Mouse (Mus musculus) heart, postnatal 10 days (tissue): ENCODE measurements at regions not wholly inside any gene's neighbourhood (a gene's known extent, or its start where the extent isn't known, plus 50 kb on each side); places are given as distances from the start of the nearest gene placed in this dataset.

Source experiments
- DNase-seq, 2 experiments: peaks; one replicate each; pipeline ENCODE4 v3.0.0; 2021
- intact Hi-C: fragments of 180-260 bp; cut with DNase I; formaldehyde crosslinking; loops from one replicate; pipeline ENCODE4 v1.15.1; 2025

- intact Hi-C loops: no loop called here
- DNase-seq: no peak
Observed at GRCm38 (mm10) chr6:143531477-143531876, 364.5 kb downstream of the Etnk1 start.

- intact Hi-C loops: no loop called here
- DNase-seq: no peak
Observed at GRCm38 (mm10) chr6:143532380-143532779, 365.4 kb downstream of the Etnk1 start.

DNA sequence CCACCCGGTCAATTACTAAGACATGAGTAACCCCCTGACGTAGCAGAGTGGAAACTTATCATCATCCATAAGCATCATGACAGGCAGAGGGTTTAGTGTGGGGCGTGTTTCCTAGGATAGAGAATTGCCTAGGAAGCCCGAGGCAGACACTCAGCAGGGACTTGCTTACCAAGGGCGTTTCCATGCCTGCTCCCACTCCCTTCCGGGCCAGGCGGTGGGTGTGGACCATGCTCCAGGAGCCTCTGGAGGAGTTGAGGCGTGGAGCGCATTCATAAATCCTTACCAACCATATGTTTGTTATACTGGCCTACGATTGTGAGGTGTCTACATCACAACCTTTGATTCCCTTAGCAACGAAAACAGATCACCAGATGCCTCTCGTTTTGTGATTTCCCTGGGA, 368.2 kb downstream of the Etnk1 start:
- DNase-seq: no peak
- intact Hi-C loops: no loop called here

DNA sequence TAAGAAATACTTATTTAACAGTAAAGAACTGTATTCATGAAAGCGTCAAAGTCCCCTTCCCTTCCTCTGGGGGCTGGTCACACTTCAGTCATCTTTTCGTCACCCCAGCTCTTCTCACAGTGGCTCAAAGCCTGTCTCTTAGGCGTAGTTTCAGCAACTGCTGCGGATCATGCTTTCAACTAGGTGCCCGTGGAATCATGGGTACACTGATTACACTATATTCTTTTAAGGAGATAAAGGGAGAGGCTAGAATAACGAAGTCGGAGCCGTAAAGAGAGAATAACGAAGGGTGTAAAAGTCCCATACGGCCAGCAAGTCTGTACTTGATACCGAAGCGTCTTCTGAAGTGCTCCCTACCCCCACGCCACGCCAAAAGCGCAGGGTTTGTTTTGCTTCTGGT, 368.7 kb downstream of the Etnk1 start:
- DNase-seq: no peak
- intact Hi-C loops: no loop called here

DNA sequence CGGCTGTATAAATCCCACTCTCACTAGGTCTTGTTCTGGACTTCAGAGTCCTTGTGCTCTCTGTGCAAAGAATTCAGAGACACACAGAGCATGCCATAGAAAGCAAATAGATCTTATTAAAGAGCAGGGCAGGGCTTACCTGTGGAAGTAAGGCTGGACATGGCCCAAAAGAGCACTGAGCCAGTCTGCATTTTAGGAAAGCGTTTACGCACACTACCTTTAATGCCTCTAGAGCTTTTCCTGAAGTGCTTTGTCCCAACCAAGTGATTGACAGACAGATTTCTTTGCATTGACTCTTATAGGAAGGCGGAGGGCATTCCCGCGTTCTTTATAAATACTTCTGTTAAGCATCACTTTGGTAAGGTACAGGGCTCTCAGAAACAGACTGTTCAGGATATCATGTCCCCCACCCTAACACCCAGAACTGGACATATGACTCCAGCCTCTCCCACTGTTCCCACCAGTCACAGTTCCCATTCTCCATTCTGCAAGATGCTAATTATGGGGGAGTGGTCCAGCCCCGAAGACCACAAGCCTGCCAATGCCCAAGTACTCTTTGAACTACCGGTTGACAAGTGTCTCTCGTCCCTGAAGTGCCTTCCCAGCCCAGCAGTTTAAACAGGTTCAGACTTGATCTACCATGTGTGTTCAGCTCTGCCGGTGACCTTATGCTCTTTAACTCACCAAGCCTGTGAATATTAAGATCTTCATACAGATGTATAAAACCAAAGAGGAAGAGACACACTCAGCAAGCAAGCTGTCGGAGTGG, 369.7 kb downstream of the Etnk1 start:
- no peak for DNase-seq
- intact Hi-C loops: no loop called here

- DNase-seq: no peak
- intact Hi-C loops: no loop called here
Observed at GRCm38 (mm10) chr6:143547406-143547903, 380.4 kb downstream of the Etnk1 start.

GRCm38 (mm10) chr6:143554946-143555345, 387.9 kb downstream of the Etnk1 start:
- no peak for DNase-seq
- intact Hi-C loops: no loop called here

GRCm38 (mm10) chr6:143558046-143558884, 391.2 kb downstream of the Etnk1 start:
- no peak for DNase-seq
- intact Hi-C loops: no loop called here

- no peak for DNase-seq
- intact Hi-C loops: no loop called here
Observed at GRCm38 (mm10) chr6:143559316-143559715, 392.3 kb downstream of the Etnk1 start.

- intact Hi-C loops: no loop called here
- DNase-seq: no peak
Observed at GRCm38 (mm10) chr6:143561316-143562088, 394.5 kb downstream of the Etnk1 start.

DNA sequence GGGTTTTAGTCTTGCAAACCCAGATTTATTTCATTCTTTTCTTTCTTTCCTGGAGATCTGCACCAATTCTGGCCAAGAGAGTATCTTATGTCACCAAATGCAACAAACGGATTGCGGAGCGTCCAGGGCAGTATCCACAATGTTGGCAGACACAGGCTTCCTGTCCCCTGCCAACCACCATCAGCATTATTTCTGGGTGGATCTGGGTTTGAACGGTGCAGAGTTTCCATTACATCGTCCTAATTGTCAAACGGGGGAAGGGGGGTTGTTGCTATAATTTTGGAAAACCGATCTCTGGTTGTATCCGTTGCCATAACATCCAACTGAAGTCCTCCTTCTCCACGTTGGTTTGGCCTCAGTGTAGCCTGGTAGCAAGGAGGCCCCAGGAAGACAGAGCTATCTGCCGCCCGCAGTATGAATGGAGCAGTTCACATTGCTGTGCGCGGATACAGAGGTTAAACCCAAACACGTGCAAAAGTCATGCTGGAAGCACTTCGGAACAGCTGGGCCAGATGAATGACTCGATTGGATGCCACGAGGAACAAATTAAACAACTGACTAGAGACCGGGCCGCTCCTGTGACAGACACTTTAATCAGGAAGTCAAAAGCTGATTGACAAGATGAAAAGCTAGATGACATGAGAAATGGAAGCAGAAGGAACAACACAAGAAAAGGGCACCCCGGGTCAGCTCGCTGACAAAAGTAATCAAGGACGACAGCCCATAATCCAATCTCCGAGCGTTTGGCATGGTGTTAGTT, 404.5 kb downstream of the Etnk1 start:
- intact Hi-C loops: no loop called here
- peak; percentile 3 to 4 for DNase-seq

- intact Hi-C loops: no loop called here
- no peak for DNase-seq
Observed at GRCm38 (mm10) chr6:143579223-143579622, 412.2 kb downstream of the Etnk1 start.

GRCm38 (mm10) chr6:143589666-143590065, 422.6 kb downstream of the Etnk1 start:
- no peak for DNase-seq
- intact Hi-C loops: no loop called here

GRCm38 (mm10) chr6:143590231-143590630, 423.2 kb downstream of the Etnk1 start:
- intact Hi-C loops: no loop called here
- no peak for DNase-seq

DNA sequence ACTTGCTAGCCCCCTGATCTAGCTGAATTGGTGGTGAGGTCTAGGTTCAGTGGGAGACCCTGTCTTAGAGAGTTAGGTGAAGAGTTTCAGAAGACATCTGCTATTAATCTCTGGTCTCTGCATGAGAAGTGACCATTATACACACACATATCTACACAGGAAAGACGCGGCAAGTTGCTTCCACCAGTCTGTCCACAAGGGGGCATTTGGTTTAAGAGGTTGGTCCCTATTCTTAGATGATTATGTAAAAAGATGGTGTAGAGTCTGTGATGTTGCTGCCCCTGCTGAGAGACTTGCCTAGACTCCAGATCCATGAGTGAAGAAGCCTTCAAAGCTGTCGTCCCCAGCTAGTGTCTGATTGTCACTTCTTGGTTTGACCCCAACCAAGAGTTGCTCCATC, 425.5 kb downstream of the Etnk1 start:
- intact Hi-C loops: no loop called here

DNA sequence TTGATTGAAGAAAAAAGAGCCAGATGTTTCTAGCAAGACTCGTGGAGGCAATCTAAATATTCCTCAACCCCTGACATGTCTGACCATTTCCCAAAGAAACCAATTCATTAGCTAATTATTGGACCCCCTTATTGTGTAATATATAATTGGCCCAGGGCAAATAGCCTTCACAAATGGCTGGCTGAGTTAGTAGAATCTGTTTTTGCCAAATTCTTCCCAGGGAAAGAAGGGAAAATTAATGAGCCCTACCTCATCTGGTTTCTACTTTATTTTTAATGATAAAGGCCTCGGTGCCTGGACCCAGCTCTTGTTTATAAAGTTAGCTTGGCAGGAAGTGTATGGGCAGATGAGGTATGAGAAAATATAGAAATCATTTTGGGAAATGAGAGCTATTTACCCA, 428.5 kb downstream of the Etnk1 start:
- intact Hi-C loops: no loop called here
- no peak for DNase-seq

More for the DNA sequence above, 425.5 kb downstream of the Etnk1 start:
- DNase-seq: no peak

- intact Hi-C loops: no loop called here
Observed at GRCm38 (mm10) chr6:143597414-143597813, 430.4 kb downstream of the Etnk1 start.

GRCm38 (mm10) chr6:143598916-143599315, 431.9 kb downstream of the Etnk1 start:
- intact Hi-C loops: no loop called here
- DNase-seq: no peak

More at GRCm38 (mm10) chr6:143597414-143597813, 430.4 kb downstream of the Etnk1 start:
- DNase-seq: no peak

GRCm38 (mm10) chr6:143609100-143609499, 442.1 kb downstream of the Etnk1 start:
- intact Hi-C loops: loop anchor here (5.0 kb wide), 1 partner anchor 1353 kb away; no protein-coding TSS in a partner anchor
- peak; percentile 20 to 40 for DNase-seq

- no peak for DNase-seq
- intact Hi-C loops: no loop called here
Observed at GRCm38 (mm10) chr6:143612966-143613365, 445.9 kb downstream of the Etnk1 start.
